Comparison of ENCODE assay signal across 9 mouse cellular contexts in the genomic region with DNA sequence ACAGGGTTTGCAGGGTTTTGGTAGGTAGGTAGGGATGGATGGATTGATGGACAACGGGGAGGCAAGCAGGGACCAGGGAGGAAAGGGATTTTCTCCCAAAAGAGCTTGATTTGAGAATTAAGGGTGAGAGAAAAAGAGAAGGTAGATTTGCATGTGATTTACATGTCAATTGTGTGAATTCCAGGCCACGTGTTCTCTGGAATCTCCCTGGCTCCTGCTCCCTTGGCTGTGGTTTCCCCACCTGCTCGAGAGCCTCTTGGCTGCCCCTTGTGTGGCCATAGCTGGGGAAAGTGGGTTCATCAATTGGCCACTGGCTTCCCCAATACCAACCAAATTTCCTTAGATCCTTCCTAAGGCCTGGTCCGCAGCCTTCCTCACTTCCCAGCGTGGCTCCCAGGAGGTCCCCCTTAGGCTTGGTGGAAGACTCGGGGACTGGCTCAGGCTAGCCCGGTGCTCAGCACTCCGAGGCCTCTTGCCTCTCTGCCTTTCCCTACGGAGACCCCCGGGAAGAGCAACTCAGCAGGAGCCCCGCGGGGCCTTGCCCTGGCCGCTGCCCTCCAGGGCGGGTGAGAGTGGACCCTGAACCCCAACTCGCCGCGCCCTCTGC. TPM values are rescaled to one million over a fixed set of nuclear protein-coding genes. Genes with fewer than 3 reads are reported as not detected.
DNase-seq lines count a peak whose midpoint lies in the region; ATAC-seq lines count a peak whose summit lies in the region.
"Had no signal": no experiment of that assay in that cellular context is flagged by ENCODE, and none has a peak within 500 bp of the region (broad histone marks: within the 10 kb centered on the region; RNA-seq: fewer than 3 reads in every experiment).

No protein-coding gene starts in this region.

- no peaks in the 10 kb centered on the region for H3K9me3 ChIP-seq in heart, embryonic 13.5 days
- H3K9me3 ChIP-seq in hindbrain, embryonic 13.5 days, result no peaks in the 10 kb centered on the region
- H3K9me3 ChIP-seq in midbrain, embryonic 12.5 days, result no peaks in the 10 kb centered on the region

- H3K9ac ChIP-seq in heart, embryonic 13.5 days, result peak overlapping the region; percentile 71
- H3K9ac ChIP-seq in hindbrain, embryonic 13.5 days, result peak overlapping the region; percentile 73
- peak overlapping the region; percentile 64 for H3K9ac ChIP-seq in midbrain, embryonic 12.5 days (replicated peaks)

- peaks cover 96% of the 10 kb centered on the region for H3K27me3 ChIP-seq in heart, embryonic 13.5 days (replicated peaks)
- H3K27me3 ChIP-seq in hindbrain, embryonic 13.5 days, result peaks cover 30% of the 10 kb centered on the region; the same call in 1 of the 2 replicates
- peaks cover 66% of the 10 kb centered on the region for H3K27me3 ChIP-seq in midbrain, embryonic 12.5 days

- no peak for DNase-seq in heart, postnatal 14 days
- DNase-seq in ES-CJ7 (ENCODE audit: low read depth, low spot score), result peak; percentile 44
- no peak for DNase-seq in layer of hippocampus, adult 9-11 months
- DNase-seq in thymus, adult 18-20 months, result no peak
- no peak for DNase-seq in B cell, adult 2 months

- peak overlapping the region; percentile 66 for H3K4me2 ChIP-seq in heart, embryonic 13.5 days
- H3K4me2 ChIP-seq in hindbrain, embryonic 13.5 days, result peak overlapping the region; percentile 61
- H3K4me2 ChIP-seq in midbrain, embryonic 12.5 days (replicated peaks), result peak overlapping the region; percentile 67

- no peaks in the 10 kb centered on the region for H3K36me3 ChIP-seq in heart, embryonic 13.5 days
- no peaks in the 10 kb centered on the region for H3K36me3 ChIP-seq in hindbrain, embryonic 13.5 days
- no peaks in the 10 kb centered on the region for H3K36me3 ChIP-seq in midbrain, embryonic 12.5 days

- peaks cover 28% of the 10 kb centered on the region for H3K4me1 ChIP-seq in heart, embryonic 13.5 days
- H3K4me1 ChIP-seq in hindbrain, embryonic 13.5 days (replicated peaks), result peaks cover 25% of the 10 kb centered on the region
- H3K4me1 ChIP-seq in midbrain, embryonic 12.5 days, result peaks cover 38% of the 10 kb centered on the region

- intact Hi-C loops in heart, postnatal 14 days (cut with DNase I), result no loop called here

- H3K27ac ChIP-seq in heart, embryonic 13.5 days (replicated peaks), result no peak overlapping the region
- H3K27ac ChIP-seq in hindbrain, embryonic 13.5 days, result 0 out of 2 replicates have a peak overlapping the region, but pooled peaks have one; percentile 23
- peak overlapping the region; percentile 65 for H3K27ac ChIP-seq in midbrain, embryonic 12.5 days (replicated peaks)

- no peak for ATAC-seq in heart, embryonic 13.5 days (ENCODE audit: extremely low read depth, insufficient number of reproducible peaks, low FRiP score, low TSS enrichment)
- peak; percentile 7; the same call in 1 of the 2 replicates for ATAC-seq in hindbrain, embryonic 13.5 days (ENCODE audit: low FRiP score)
- ATAC-seq in midbrain, embryonic 12.5 days (ENCODE audit: low FRiP score, low read depth), result peak; percentile 32; the same call in 1 of the 2 replicates

- peak overlapping the region; percentile 45 for H3K4me3 ChIP-seq in heart, embryonic 13.5 days
- H3K4me3 ChIP-seq in hindbrain, embryonic 13.5 days, result peak overlapping the region; percentile 37
- H3K4me3 ChIP-seq in midbrain, embryonic 12.5 days, result peak overlapping the region; percentile 37

- 14% methylated on average over 17 of the region's 17 CpGs for WGBS in heart, embryonic 13.5 days
- WGBS in hindbrain, embryonic 13.5 days, result 9% methylated on average over 17 of the region's 17 CpGs
- WGBS in midbrain, embryonic 12.5 days, result 5% methylated on average over 17 of the region's 17 CpGs

RNA-seq across cellular contexts. Expression of a gene that starts 14.1 kb away (rescaled TPM):
- 15.8 and 17.8 TPM in 2 replicates for polyA plus RNA-seq in heart, embryonic 13.5 days (2015; fragmentation: Nextera tagmentation; extraction: Ambion mirVana)
- 10 to 100 TPM; 11.4 to 12.0 TPM for total RNA-seq in heart, postnatal 14 days (2021)
- polyA plus RNA-seq in hindbrain, embryonic 13.5 days (2015; fragmentation: Nextera tagmentation; extraction: Ambion mirVana), result 15.9 and 17.2 TPM in 2 replicates
- 23.4 and 25.9 TPM in 2 replicates for polyA plus RNA-seq in midbrain, embryonic 12.5 days (2016; fragmentation: Nextera tagmentation; extraction: Ambion mirVana)

RNA-seq across cellular contexts. Expression of a gene that starts 16.3 kb away (rescaled TPM):
- 0.18 and 0.21 TPM in 2 replicates for polyA plus RNA-seq in heart, embryonic 13.5 days (2015; fragmentation: Nextera tagmentation; extraction: Ambion mirVana)
- total RNA-seq in heart, postnatal 14 days (2021), result under 1 TPM; 0.07 to 0.12 TPM
- polyA plus RNA-seq in hindbrain, embryonic 13.5 days (2015; fragmentation: Nextera tagmentation; extraction: Ambion mirVana), result 0.10 and 0.29 TPM in 2 replicates
- polyA plus RNA-seq in midbrain, embryonic 12.5 days (2016; fragmentation: Nextera tagmentation; extraction: Ambion mirVana), result 0.26 and 0.63 TPM in 2 replicates

RNA-seq across cellular contexts. Expression of a gene that starts 32.9 kb away (rescaled TPM):
- polyA plus RNA-seq in heart, embryonic 13.5 days (2015; fragmentation: Nextera tagmentation; extraction: Ambion mirVana), result 16.0 and 19.2 TPM in 2 replicates
- total RNA-seq in heart, postnatal 14 days (2021), result 10 to 100 TPM; 10.2 to 11.6 TPM
- 14.4 and 15.3 TPM in 2 replicates for polyA plus RNA-seq in hindbrain, embryonic 13.5 days (2015; fragmentation: Nextera tagmentation; extraction: Ambion mirVana)
- polyA plus RNA-seq in midbrain, embryonic 12.5 days (2016; fragmentation: Nextera tagmentation; extraction: Ambion mirVana), result 22.5 and 24.2 TPM in 2 replicates

RNA-seq across cellular contexts. Expression of a gene that starts 44.3 kb away (rescaled TPM):
- 0.18 and 0.49 TPM in 2 replicates for polyA plus RNA-seq in heart, embryonic 13.5 days (2015; fragmentation: Nextera tagmentation; extraction: Ambion mirVana)
- under 1 TPM; 0.27 to 0.69 TPM for total RNA-seq in heart, postnatal 14 days (2021)
- polyA plus RNA-seq in hindbrain, embryonic 13.5 days (2015; fragmentation: Nextera tagmentation; extraction: Ambion mirVana), result 3.2 and 5.6 TPM in 2 replicates
- polyA plus RNA-seq in midbrain, embryonic 12.5 days (2016; fragmentation: Nextera tagmentation; extraction: Ambion mirVana), result 2.4 and 3.3 TPM in 2 replicates
- polyA plus RNA-seq: spleen, adult 2 months had no signal

RNA-seq across cellular contexts. Expression of a gene that starts 44.5 kb away (rescaled TPM):
- polyA plus RNA-seq in heart, embryonic 13.5 days (2015; fragmentation: Nextera tagmentation; extraction: Ambion mirVana), result 67.5 and 72.6 TPM in 2 replicates
- 10 to 100 TPM; 79.9 to 88.0 TPM for total RNA-seq in heart, postnatal 14 days (2021)
- 59.4 and 62.0 TPM in 2 replicates for polyA plus RNA-seq in hindbrain, embryonic 13.5 days (2015; fragmentation: Nextera tagmentation; extraction: Ambion mirVana)
- polyA plus RNA-seq in midbrain, embryonic 12.5 days (2016; fragmentation: Nextera tagmentation; extraction: Ambion mirVana), result 63.4 and 64.4 TPM in 2 replicates
